Comparison of ENCODE assay signal across 18 mouse cellular contexts in genomic region chr12:84718462-84719244, GRCm38 (mm10). TPM values are rescaled to one million over a fixed set of nuclear protein-coding genes. Genes with fewer than 3 reads are reported as not detected.
"Had no signal": no experiment of that assay in that cellular context is flagged by ENCODE, and none has a peak within 500 bp of the region (broad histone marks: within the 10 kb centered on the region; RNA-seq: fewer than 3 reads in every experiment).

No protein-coding gene starts in this region.

- H3K4me3 ChIP-seq: neural tube, embryonic 13.5 days; neural tube, embryonic 15.5 days; stomach, embryonic 15.5 days had no signal

- H3K27me3 ChIP-seq: neural tube, embryonic 13.5 days; neural tube, embryonic 15.5 days; stomach, embryonic 15.5 days had no signal

- H3K9ac ChIP-seq: neural tube, embryonic 13.5 days; neural tube, embryonic 15.5 days; stomach, embryonic 15.5 days had no signal

- H3K36me3 ChIP-seq: neural tube, embryonic 13.5 days; neural tube, embryonic 15.5 days; stomach, embryonic 15.5 days had no signal

- H3K27ac ChIP-seq: neural tube, embryonic 13.5 days; neural tube, embryonic 15.5 days; stomach, embryonic 15.5 days; stomach, postnatal 0 days had no signal

- DNase-seq: retina, postnatal 1 day; right cerebral cortex, adult 18-20 months; right cerebral cortex, postnatal 14 days; right cerebral cortex, postnatal 25 days; right cerebral cortex, postnatal 4 days; spleen, adult 18-20 months; thymus, adult 18-20 months; thymus, adult 2 months; thymus, postnatal 14 days; thymus, postnatal 25 days; thymus, postnatal 36 days; thymus, postnatal 4 days had no signal

- H3K4me1 ChIP-seq: neural tube, embryonic 13.5 days; neural tube, embryonic 15.5 days; stomach, embryonic 15.5 days had no signal

- H3K9me3 ChIP-seq: neural tube, embryonic 13.5 days; neural tube, embryonic 15.5 days; stomach, embryonic 15.5 days had no signal

RNA-seq across cellular contexts. Expression of gene Syndig1l, which starts 20.0 kb away (rescaled TPM):
- total RNA-seq: neutrophil, adult 5-6 weeks had no signal
- polyA plus RNA-seq: small intestine, adult 2 months; stomach, postnatal 0 days had no signal
